Mouse (Mus musculus) liver, embryonic 14.5 days (tissue): ENCODE measurements around the gene Kcnk5. TPM values are rescaled to one million over a fixed set of nuclear protein-coding genes. Genes with fewer than 3 reads are reported as not detected.

Experiments used
- ATAC-seq: fragments of 200-750 bp; cut with Nextera tagmentation; 2 replicates; pipeline ENCODE4 v1.8.0; 2017; ENCODE audit warnings: moderate number of reproducible peaks, mild to moderate bottlenecking, moderate library complexity; ENCODE audit not compliant: insufficient read depth
- DNase-seq, 3 experiments: peaks; one replicate each; pipeline ENCODE4 v3.0.0-alpha.2; 2012 to 2013; ENCODE audit warnings: low read depth in 3 of 3, low spot score in 3 of 3
- H3K27ac ChIP-seq: fragments of 300-500 bp; sonication (generic); 2 replicates; pipeline ENCODE4 v1.5.1; 2014; ENCODE audit warnings: moderate library complexity, mild to moderate bottlenecking, control low read depth, inconsistent platforms
- H3K27me3 ChIP-seq: fragments of 300-500 bp; sonication (generic); 2 replicates; pipeline ENCODE4 v1.6.1; 2014; ENCODE audit warnings: mild to moderate bottlenecking, low read length, moderate library complexity; ENCODE audit not compliant: control insufficient read depth, insufficient read depth
- H3K36me3 ChIP-seq: fragments of 300-500 bp; sonication (generic); replicated peaks from 2 replicates; pipeline ENCODE4 v1.6.1; 2014; ENCODE audit warnings: low read depth; ENCODE audit not compliant: control insufficient read depth, insufficient read depth
- H3K4me1 ChIP-seq, 2 experiments: fragments of 200-500 bp in 1 of 2; fragments of 300-500 bp in 1 of 2; sonication (generic) in 1 of 2; replicated peaks; 2 replicates each; pipeline ENCODE4 v1.6.1; 2012 to 2014; ENCODE audit warnings: antibody characterized with exemption in 1 of 2, inconsistent platforms in 1 of 2, low read length in 1 of 2; ENCODE audit not compliant: control insufficient read depth in 2 of 2, insufficient read depth in 2 of 2
- H3K4me2 ChIP-seq: fragments of 300-500 bp; sonication (generic); 2 replicates; pipeline ENCODE4 v1.6.1; 2014; ENCODE audit warnings: low read depth, mild to moderate bottlenecking, control low read depth, moderate library complexity
- H3K4me3 ChIP-seq, 2 experiments: fragments of 200-500 bp in 1 of 2; fragments of 300-500 bp in 1 of 2; sonication (generic) in 1 of 2; 2 replicates each; pipeline ENCODE4 v1.5.1; 2012 to 2014; ENCODE audit warnings: low read depth in 2 of 2, low read length in 2 of 2, mild to moderate bottlenecking in 2 of 2, control low read depth in 1 of 2, inconsistent platforms in 1 of 2, moderate library complexity in 1 of 2; ENCODE audit not compliant: insufficient read depth in 1 of 2
- H3K9ac ChIP-seq: fragments of 300-500 bp; sonication (generic); replicated peaks from 2 replicates; pipeline ENCODE4 v1.6.1; 2014; ENCODE audit warnings: mild to moderate bottlenecking, control low read depth, moderate library complexity
- H3K9me3 ChIP-seq: fragments of 300-500 bp; sonication (generic); 2 replicates; pipeline ENCODE4 v1.6.1; 2016; ENCODE audit warnings: low read length, mixed read lengths; ENCODE audit not compliant: control insufficient read depth
- CTCF ChIP-seq: IDR thresholded peaks from 2 replicates; pipeline ENCODE4 v1.5.1; 2016; ENCODE audit warnings: antibody characterized with exemption, low read depth, control low read depth
- EP300 ChIP-seq: IDR thresholded peaks from 2 replicates; pipeline ENCODE4 v1.6.1; 2016; ENCODE audit warnings: antibody characterized with exemption, low read depth
- WGBS: fragments of 180-500 bp; shearing (Covaris S2); extraction: QIAGEN DNeasy Blood & Tissue Kit; methylation state at CpG from one replicate; pipeline ENCODE4 v1.1.7; 2014; ENCODE audit not compliant: insufficient replicate concordance; 5-methylcytosine and 5-hydroxymethylcytosine counted together
- polyA plus RNA-seq, 2 experiments: library from polyadenylated mRNA; depleted of rRNA in 1 of 2; stranded (reverse) in 1 of 2; unstranded in 1 of 2; fragments of >200 nt; fragmentation: Nextera tagmentation in 1 of 2; extraction: Ambion mirVana in 1 of 2; gene quantifications; 2 replicates each; pipeline versions ENCODE4 v1.2.1 to v1.2.3; 2012 to 2014

Kcnk5 gene
- polyA plus RNA-seq, 2 experiments, result 3.1 to 3.6 TPM

DNA sequence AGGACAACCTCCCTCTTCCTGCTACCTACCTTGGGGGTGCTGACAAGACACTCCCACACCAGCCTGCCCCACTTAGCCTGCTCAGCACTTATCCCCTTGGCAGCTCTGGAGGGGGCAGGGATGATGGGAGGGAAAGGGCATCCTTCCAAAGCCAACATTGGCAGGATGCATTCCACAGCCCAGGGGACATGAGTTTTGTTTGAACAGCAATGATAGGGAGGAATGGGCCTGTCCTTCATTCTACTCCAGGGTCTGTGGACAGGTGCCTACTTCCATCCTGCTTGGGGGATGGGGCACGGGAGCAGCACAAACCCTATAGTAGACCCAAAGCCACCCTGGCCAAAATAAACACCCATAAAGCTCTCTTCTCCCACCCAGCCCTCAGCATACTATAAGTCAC lies 16.2 kb downstream of the Kcnk5 start:
- Histone ChIP-seq H3K9ac (no peak overlapping the region), H3K9me3 (no peaks in the 10 kb centered on the region), H3K4me3 (no peak overlapping the region), H3K27ac (no peak overlapping the region), H3K4me2 (no peak overlapping the region), H3K4me1 (peaks cover 0 to 36% of the 10 kb centered on the region in 2 experiments; a peak in 2 of 4 replicates), H3K36me3 (no peaks in the 10 kb centered on the region), H3K27me3 (no peaks in the 10 kb centered on the region)
- no peak for DNase-seq
- TF ChIP-seq EP300 (no peak), CTCF (no peak)
- 81% methylated on average over 1 of the region's 1 CpGs for WGBS
- 0 out of 2 replicates have a peak, but pooled peaks have one; percentile 17 for ATAC-seq

DNA sequence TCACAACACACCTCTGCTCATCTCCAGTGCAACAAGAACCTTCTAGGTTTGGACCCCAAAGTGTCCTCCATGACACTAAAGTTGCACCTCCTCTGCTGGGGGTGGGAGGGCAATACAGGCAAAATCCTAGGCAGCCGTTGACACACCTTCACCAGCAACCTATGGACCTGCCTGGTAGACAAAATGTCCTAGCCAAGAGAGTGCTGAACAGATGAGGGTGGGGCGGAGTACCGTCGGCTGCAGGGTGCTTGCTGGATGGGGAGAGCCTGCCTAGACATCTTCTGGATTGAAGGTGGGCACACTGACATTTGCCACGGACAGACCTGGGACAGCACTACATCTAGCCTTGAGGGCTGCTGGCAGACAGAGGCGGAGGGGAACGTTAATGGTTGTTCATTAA lies 17.2 kb downstream of the Kcnk5 start:
- no peaks in the 10 kb centered on the region for H3K36me3 ChIP-seq
- no peak overlapping the region for H3K27ac ChIP-seq
- no peak for TF ChIP-seq EP300
- TF ChIP-seq CTCF, result no peak
- no peaks in the 10 kb centered on the region for H3K27me3 ChIP-seq
- H3K9ac ChIP-seq, result no peak overlapping the region
- no peaks in the 10 kb centered on the region for H3K9me3 ChIP-seq
- DNase-seq, result no peak
- 0 out of 2 replicates have a peak, but pooled peaks have one; percentile 13 for ATAC-seq
- no peak overlapping the region for H3K4me3 ChIP-seq
- H3K4me2 ChIP-seq, result no peak overlapping the region
- peaks cover 0 to 36% of the 10 kb centered on the region in 2 experiments; a peak in 2 of 4 replicates for H3K4me1 ChIP-seq
- 70% methylated on average over 7 of the region's 7 CpGs for WGBS

DNA sequence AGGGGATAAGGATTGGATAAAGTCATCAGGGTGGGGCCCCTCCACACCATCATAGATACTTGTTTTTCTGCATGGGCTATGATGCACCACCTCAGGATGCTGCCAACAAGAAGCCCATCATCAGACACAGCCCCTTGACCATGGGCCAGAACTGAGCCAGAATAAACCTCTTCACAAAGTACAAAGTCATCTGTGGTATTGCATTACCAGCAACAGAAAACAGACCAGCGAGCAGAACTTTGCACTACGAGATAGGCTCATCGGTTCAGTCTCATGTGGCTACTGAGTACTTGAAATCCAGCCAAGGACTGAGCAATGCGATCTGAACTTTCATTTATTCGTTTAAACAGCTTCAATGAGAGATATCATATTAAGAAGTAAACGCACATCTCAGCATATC lies 18.9 kb downstream of the Kcnk5 start:
- no peaks in the 10 kb centered on the region for H3K27me3 ChIP-seq
- peaks cover 0 to 26% of the 10 kb centered on the region in 2 experiments; a peak in 2 of 4 replicates for H3K4me1 ChIP-seq
- H3K9ac ChIP-seq, result no peak overlapping the region
- H3K9me3 ChIP-seq, result no peaks in the 10 kb centered on the region
- H3K4me3 ChIP-seq, result no peak overlapping the region
- 79% methylated on average over 6 of the region's 6 CpGs for WGBS
- ATAC-seq (peak; percentile 19; the same call in 1 of the 2 replicates), DNase-seq (no peak)
- TF ChIP-seq CTCF (no peak), EP300 (no peak)
- H3K27ac ChIP-seq, result no peak overlapping the region
- H3K4me2 ChIP-seq, result no peak overlapping the region
- H3K36me3 ChIP-seq, result no peaks in the 10 kb centered on the region

DNA sequence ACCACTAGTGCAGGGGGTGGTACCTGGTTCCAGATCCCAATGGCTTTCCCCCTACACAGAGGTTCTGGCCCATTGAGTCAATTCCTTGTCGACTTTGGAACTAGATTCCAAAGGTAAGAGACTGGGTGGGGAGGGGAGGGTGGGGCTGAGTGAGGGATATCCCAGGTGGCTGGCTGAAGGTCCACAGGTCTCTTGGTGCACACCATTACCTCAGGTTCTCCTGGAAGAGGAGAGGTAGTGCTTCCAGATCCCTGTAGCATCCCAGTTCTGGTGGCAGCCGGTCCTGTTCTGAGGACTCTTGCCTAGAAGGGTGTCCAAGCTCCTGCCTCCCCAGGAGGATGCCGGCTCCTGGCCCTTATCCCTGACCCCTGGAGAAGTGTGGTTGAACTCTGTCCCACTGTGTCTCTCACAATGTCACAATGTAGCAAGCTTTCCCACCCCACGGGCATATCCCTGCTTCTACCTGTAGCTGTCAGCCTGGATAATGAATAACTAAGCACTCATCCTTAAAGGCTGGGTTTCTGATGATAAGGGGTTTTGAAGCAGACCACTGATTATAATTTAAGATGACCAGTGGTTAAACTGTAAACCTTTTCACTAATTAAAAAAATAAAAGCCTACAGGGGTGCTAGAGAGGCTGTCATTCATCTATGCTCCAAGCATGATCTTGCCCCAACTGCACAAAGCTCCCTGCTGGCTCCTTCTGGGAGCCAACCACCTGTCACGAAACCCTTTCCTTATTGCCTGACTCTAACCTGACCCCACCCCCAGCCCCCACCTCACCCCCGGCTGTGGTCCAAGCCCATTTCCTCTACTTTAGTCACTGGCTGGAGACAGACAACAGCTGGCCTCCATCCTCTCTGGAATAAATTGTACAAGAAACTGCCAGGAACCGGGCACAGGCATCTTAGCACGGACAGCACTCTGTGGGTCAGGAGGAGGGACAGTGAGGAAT lies 22.6 kb downstream of the Kcnk5 start:
- ATAC-seq (no peak), DNase-seq (no peak)
- H3K27me3 ChIP-seq, result no peaks in the 10 kb centered on the region
- H3K36me3 ChIP-seq, result no peaks in the 10 kb centered on the region
- no peak for TF ChIP-seq CTCF
- no peak for TF ChIP-seq EP300
- WGBS, result 67% methylated on average over 8 of the region's 8 CpGs
- no peak overlapping the region for H3K4me2 ChIP-seq
- H3K4me1 ChIP-seq, result peaks cover 0 to 22% of the 10 kb centered on the region in 2 experiments; a peak in 2 of 4 replicates
- H3K9me3 ChIP-seq, result no peaks in the 10 kb centered on the region
- no peak overlapping the region for H3K9ac ChIP-seq
- no peak overlapping the region for H3K4me3 ChIP-seq
- H3K27ac ChIP-seq, result no peak overlapping the region

DNA sequence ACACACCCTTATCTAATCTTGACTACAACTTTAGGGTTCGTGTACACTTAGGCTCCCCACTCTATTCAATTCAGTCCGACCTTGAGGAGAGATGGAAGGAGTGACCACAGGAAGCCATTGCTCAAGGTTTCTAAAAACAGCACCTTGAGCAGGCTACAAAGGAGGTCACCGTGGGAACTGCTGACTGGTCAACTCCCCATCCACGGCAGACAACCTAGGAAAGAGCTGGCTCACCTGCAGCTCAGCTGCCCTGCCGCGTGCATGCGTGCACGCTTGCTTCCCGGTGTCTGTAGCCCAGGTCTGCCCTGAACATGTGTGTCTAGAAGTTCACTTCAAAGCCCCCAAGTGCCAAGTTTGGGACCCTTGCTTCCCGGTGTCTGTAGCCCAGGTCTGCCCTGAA lies 24.0 kb downstream of the Kcnk5 start:
- WGBS, result 63% methylated on average over 10 of the region's 10 CpGs
- ATAC-seq (no peak), DNase-seq (no peak)
- H3K4me3 ChIP-seq, result no peak overlapping the region
- no peaks in the 10 kb centered on the region for H3K9me3 ChIP-seq
- peaks cover 0 to 13% of the 10 kb centered on the region in 2 experiments; a peak in 2 of 4 replicates for H3K4me1 ChIP-seq
- TF ChIP-seq CTCF (no peak), EP300 (no peak)
- no peak overlapping the region for H3K9ac ChIP-seq
- H3K4me2 ChIP-seq, result no peak overlapping the region
- no peak overlapping the region for H3K27ac ChIP-seq
- H3K27me3 ChIP-seq, result no peaks in the 10 kb centered on the region
- no peaks in the 10 kb centered on the region for H3K36me3 ChIP-seq
